Mouse (Mus musculus) MEL (cell line): ENCODE results near the gene Col6a3.

Experiments
- CHD1 ChIP-seq: IDR thresholded peaks from 2 replicates; pipeline ENCODE4 v1.6.1; 2012; ENCODE audit warnings: low read depth, mild to moderate bottlenecking, inconsistent platforms, low read length, improper control_type of control experiment
- CHD2 ChIP-seq: IDR thresholded peaks from 2 replicates; pipeline ENCODE4 v1.6.1; 2011; ENCODE audit warnings: low read length, improper control_type of control experiment
- CTCF ChIP-seq, 3 experiments: IDR thresholded peaks in 2 of 3; conservative IDR thresholded peaks in 1 of 3; 2 replicates each; pipeline ENCODE4 v1.5.1; 2011 to 2012; ENCODE audit warnings: low read length in 3 of 3, low read depth in 2 of 3, mild to moderate bottlenecking in 2 of 3, improper control_type of control experiment in 1 of 3, inconsistent platforms in 1 of 3, mixed read lengths in 1 of 3, moderate library complexity in 1 of 3; ENCODE audit not compliant: control insufficient read depth in 1 of 3, insufficient read depth in 1 of 3, poor library complexity in 1 of 3, severe bottlenecking in 1 of 3
- ELF1 ChIP-seq: IDR thresholded peaks from 2 replicates; pipeline ENCODE4 v1.6.1; 2014; ENCODE audit warnings: low read depth, mild to moderate bottlenecking, inconsistent platforms, low read length, improper control_type of control experiment, moderate library complexity
- EP300 ChIP-seq, 2 experiments: IDR thresholded peaks; 2 replicates each; pipeline ENCODE4 v1.6.1; 2011; ENCODE audit warnings: improper control_type of control experiment in 2 of 2, low read length in 2 of 2, low read depth in 1 of 2, mild to moderate bottlenecking in 1 of 2
- MAFK ChIP-seq: IDR thresholded peaks from 2 replicates; pipeline ENCODE4 v1.6.1; 2011; ENCODE audit warnings: low read depth, mild to moderate bottlenecking, low read length, improper control_type of control experiment, borderline replicate concordance
- POLR2AphosphoS2 ChIP-seq: IDR thresholded peaks from 2 replicates; pipeline ENCODE4 v1.6.1; 2011; ENCODE audit warnings: low read length, improper control_type of control experiment

DNA sequence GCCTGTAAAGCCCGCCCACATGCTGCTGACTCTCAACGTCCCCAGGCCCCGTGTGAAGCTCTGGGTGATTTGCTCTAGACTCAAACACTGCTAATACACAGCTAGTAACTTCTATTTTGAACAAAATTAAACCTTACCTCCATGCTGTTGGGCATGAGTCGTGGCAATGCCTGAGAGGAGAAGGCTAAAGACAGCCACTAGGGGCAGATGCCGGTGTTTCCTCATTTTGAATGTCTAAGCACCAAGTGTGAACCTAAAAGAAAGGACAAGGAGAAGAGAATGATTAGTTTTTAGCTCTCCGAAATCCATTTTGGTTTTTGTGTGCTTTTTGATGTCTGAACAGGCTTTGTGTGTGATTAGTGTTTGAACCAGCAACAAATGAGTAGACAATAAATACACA is 13.8 kb downstream of the Col6a3 start:
- no peak for TF ChIP-seq CHD1
- TF ChIP-seq CTCF (IDR thresholded peaks at IDR 0.05 in 2 of 3, conservative IDR thresholded peaks at IDR 0.05 in 1 of 3; ENCODE audit: control insufficient read depth in 1 of 3, insufficient read depth in 1 of 3, low read depth in 2 of 3, low read length in 3 of 3, poor library complexity in 1 of 3, severe bottlenecking in 1 of 3): no peak
- no peak for TF ChIP-seq CHD2
- no peak for TF ChIP-seq EP300 (IDR thresholded peaks at IDR 0.05; ENCODE audit: low read depth in 1 of 2, low read length in 2 of 2)
- TF ChIP-seq POLR2AphosphoS2: no peak
- no peak for TF ChIP-seq ELF1
- no peak for TF ChIP-seq MAFK
